Mouse (Mus musculus): ENCODE results near the gene Fyb2.

- no peak for TF ChIP-seq CTCF (IDR thresholded peaks at IDR 0.05)
- no peak for TF ChIP-seq POLR2A (IDR thresholded peaks at IDR 0.05; ENCODE audit: insufficient read depth, low read depth, low read length)
Measured at GRCm38 (mm10) chr4:104951280-104951878, 38.1 kb downstream of the Fyb2 start.

Data from heart, adult 2 months (tissue).